Mouse (Mus musculus) CH12.LX (cell line): ENCODE results near the gene Actb.

Source experiments
- CTCF ChIP-seq, 2 experiments: IDR thresholded peaks in 1 of 2; conservative IDR thresholded peaks in 1 of 2; 2 replicates each; pipeline ENCODE4 v1.5.1; 2011 to 2012; ENCODE audit warnings: low read depth in 2 of 2, low read length in 2 of 2, improper control_type of control experiment in 1 of 2, inconsistent platforms in 1 of 2, mild to moderate bottlenecking in 1 of 2, moderate library complexity in 1 of 2
- EP300 ChIP-seq: IDR thresholded peaks from 2 replicates; pipeline ENCODE4 v1.6.1; 2011; ENCODE audit warnings: low read length, improper control_type of control experiment
- IRF4 ChIP-seq: IDR thresholded peaks from 2 replicates; pipeline ENCODE4 v1.6.1; 2014; ENCODE audit warnings: low read depth, mild to moderate bottlenecking, inconsistent platforms, low read length, improper control_type of control experiment
- KAT2A ChIP-seq: IDR thresholded peaks from 2 replicates; pipeline ENCODE4 v1.6.1; 2012; ENCODE audit warnings: low read length, improper control_type of control experiment, inconsistent platforms; ENCODE audit not compliant: insufficient replicate concordance
- MAX ChIP-seq: IDR thresholded peaks from 2 replicates; pipeline ENCODE4 v1.6.1; 2011; ENCODE audit warnings: low read length, improper control_type of control experiment
- POLR2A ChIP-seq: IDR thresholded peaks from 2 replicates; pipeline ENCODE4 v1.6.1; 2011; ENCODE audit warnings: low read depth, mild to moderate bottlenecking, improper control_type of control experiment, low read length
- ZMIZ1 ChIP-seq: IDR thresholded peaks from 2 replicates; pipeline ENCODE4 v1.6.1; 2012; ENCODE audit warnings: low read depth, mild to moderate bottlenecking, inconsistent platforms, low read length, improper control_type of control experiment

- TF ChIP-seq CTCF (conservative IDR thresholded peaks at IDR 0.05 in 1 of 2, IDR thresholded peaks at IDR 0.05 in 1 of 2; ENCODE audit: low read depth in 2 of 2, low read length in 2 of 2) (no peak), IRF4 (no peak), POLR2A (no peak), EP300 (no peak), ZMIZ1 (no peak), MAX (no peak), KAT2A (no peak)
Measured at GRCm38 (mm10) chr5:142916593-142916992, 10.0 kb upstream of the Actb start.
